Mouse (Mus musculus) midbrain, embryonic 12.5 days (tissue): ENCODE results near the gene Cacng1. TPM values are rescaled to one million over a fixed set of nuclear protein-coding genes. Genes with fewer than 3 reads are reported as not detected.

Source experiments
- ATAC-seq: fragments of 200-750 bp; cut with Nextera tagmentation; 2 replicates; pipeline ENCODE4 v1.8.0; 2017; ENCODE audit warnings: low read depth, moderate TSS enrichment, moderate library complexity; ENCODE audit not compliant: low FRiP score
- H3K27ac ChIP-seq: fragments of 300-500 bp; sonication (generic); replicated peaks from 2 replicates; pipeline ENCODE4 v1.5.1; 2016; ENCODE audit warnings: mild to moderate bottlenecking
- H3K27me3 ChIP-seq: fragments of 300-500 bp; sonication (generic); 2 replicates; pipeline ENCODE4 v1.6.1; 2016; ENCODE audit warnings: mild to moderate bottlenecking
- H3K36me3 ChIP-seq: fragments of 300-500 bp; sonication (generic); 2 replicates; pipeline ENCODE4 v1.6.1; 2016
- H3K4me1 ChIP-seq: fragments of 300-500 bp; sonication (generic); 2 replicates; pipeline ENCODE4 v1.6.1; 2016
- H3K4me2 ChIP-seq: fragments of 300-500 bp; sonication (generic); replicated peaks from 2 replicates; pipeline ENCODE4 v1.6.1; 2016; ENCODE audit warnings: mild to moderate bottlenecking, moderate library complexity
- H3K4me3 ChIP-seq: fragments of 300-500 bp; sonication (generic); 2 replicates; pipeline ENCODE4 v1.5.1; 2016; ENCODE audit warnings: mild to moderate bottlenecking
- H3K9ac ChIP-seq: fragments of 300-500 bp; sonication (generic); replicated peaks from 2 replicates; pipeline ENCODE4 v1.6.1; 2016; ENCODE audit warnings: mild to moderate bottlenecking, moderate library complexity
- H3K9me3 ChIP-seq: fragments of 300-500 bp; sonication (generic); 2 replicates; pipeline ENCODE4 v1.6.1; 2016; ENCODE audit warnings: mild to moderate bottlenecking
- WGBS: fragments of 180-500 bp; shearing (Covaris S2); methylation state at CpG from one replicate; pipeline ENCODE4 v1.1.7; 2016; 5-methylcytosine and 5-hydroxymethylcytosine counted together
- polyA plus RNA-seq: library from polyadenylated mRNA; unstranded; fragments of >200 nt; fragmentation: Nextera tagmentation; extraction: Ambion mirVana; gene quantifications from 2 replicates; pipeline ENCODE4 v1.2.1, GENCODE M21; 2016

Gene Cacng1
- polyA plus RNA-seq, 1 experiment from 2014 or later, result 0.19 TPM

GRCm38 (mm10) chr11:107674601-107675000, 41.7 kb downstream of the Cacng1 start:
- no peak overlapping the region for H3K4me2 ChIP-seq
- H3K27ac ChIP-seq, result no peak overlapping the region
- peaks cover 40% of the 10 kb centered on the region for H3K36me3 ChIP-seq
- H3K4me1 ChIP-seq, result peaks cover 12% of the 10 kb centered on the region
- no peak overlapping the region for H3K9ac ChIP-seq
- ATAC-seq, result no peak
- H3K9me3 ChIP-seq, result no peaks in the 10 kb centered on the region
- WGBS, result 94% methylated on average over 8 of the region's 8 CpGs
- H3K4me3 ChIP-seq, result no peak overlapping the region
- H3K27me3 ChIP-seq, result no peaks in the 10 kb centered on the region

DNA sequence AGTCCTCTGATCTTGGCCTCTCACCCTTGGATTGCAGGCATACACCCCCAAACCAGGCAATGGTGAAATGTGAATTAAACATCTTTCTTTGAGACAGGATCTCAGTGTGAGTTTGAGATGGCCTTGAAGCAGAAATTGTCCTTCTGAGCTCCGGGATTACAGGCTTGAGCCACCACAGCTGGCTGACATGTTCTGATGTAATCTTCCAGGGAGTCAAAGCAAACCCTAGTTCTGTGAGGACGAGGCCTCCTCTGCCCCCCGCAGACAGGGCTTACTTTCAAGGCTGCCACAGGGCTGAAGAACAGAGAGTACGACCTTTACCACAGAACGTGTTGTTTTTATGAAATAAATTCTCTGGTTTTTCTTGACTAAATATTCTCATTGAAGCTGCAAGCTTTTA, 42.3 kb downstream of the Cacng1 start:
- no peak for ATAC-seq
- H3K4me2 ChIP-seq, result no peak overlapping the region
- H3K9me3 ChIP-seq, result no peaks in the 10 kb centered on the region
- H3K27ac ChIP-seq, result no peak overlapping the region
- peaks cover 44% of the 10 kb centered on the region for H3K36me3 ChIP-seq
- H3K4me3 ChIP-seq, result no peak overlapping the region
- 78% methylated on average over 5 of the region's 5 CpGs for WGBS
- peaks cover 12% of the 10 kb centered on the region for H3K4me1 ChIP-seq
- no peak overlapping the region for H3K9ac ChIP-seq
- no peaks in the 10 kb centered on the region for H3K27me3 ChIP-seq

DNA sequence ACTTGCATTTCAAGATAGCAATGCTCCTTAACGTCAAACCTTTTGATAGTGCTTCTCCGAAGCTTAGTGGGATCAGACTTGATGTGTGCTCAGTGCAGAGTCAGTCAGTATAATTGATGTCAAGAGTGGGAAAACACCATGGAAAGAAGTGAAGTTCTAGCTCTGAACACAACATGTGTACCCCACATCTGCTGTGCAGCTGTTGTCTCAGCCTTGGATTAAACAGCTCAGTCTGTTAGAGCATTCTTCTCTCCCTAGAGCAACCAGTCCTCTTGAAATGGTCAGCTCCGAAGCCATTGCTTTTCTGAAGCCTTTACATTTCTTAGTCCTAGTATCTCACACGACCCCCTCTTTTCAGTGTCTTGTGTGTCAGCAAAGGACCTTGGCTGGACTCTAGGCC, 47.3 kb downstream of the Cacng1 start:
- no peak for ATAC-seq
- no peaks in the 10 kb centered on the region for H3K9me3 ChIP-seq
- H3K27me3 ChIP-seq, result no peaks in the 10 kb centered on the region
- no peak overlapping the region for H3K4me2 ChIP-seq
- no peak overlapping the region for H3K9ac ChIP-seq
- H3K27ac ChIP-seq, result no peak overlapping the region
- no peaks in the 10 kb centered on the region for H3K4me1 ChIP-seq
- WGBS, result 81% methylated on average over 4 of the region's 4 CpGs
- H3K4me3 ChIP-seq, result no peak overlapping the region
- H3K36me3 ChIP-seq, result peaks cover 70% of the 10 kb centered on the region

GRCm38 (mm10) chr11:107668223-107668622, 48.1 kb downstream of the Cacng1 start:
- H3K4me3 ChIP-seq, result no peak overlapping the region
- no peaks in the 10 kb centered on the region for H3K27me3 ChIP-seq
- no peak overlapping the region for H3K27ac ChIP-seq
- no peaks in the 10 kb centered on the region for H3K9me3 ChIP-seq
- H3K9ac ChIP-seq, result no peak overlapping the region
- peaks cover 70% of the 10 kb centered on the region for H3K36me3 ChIP-seq
- WGBS, result 94% methylated on average over 6 of the region's 6 CpGs
- H3K4me2 ChIP-seq, result no peak overlapping the region
- no peak for ATAC-seq
- H3K4me1 ChIP-seq, result no peaks in the 10 kb centered on the region

DNA sequence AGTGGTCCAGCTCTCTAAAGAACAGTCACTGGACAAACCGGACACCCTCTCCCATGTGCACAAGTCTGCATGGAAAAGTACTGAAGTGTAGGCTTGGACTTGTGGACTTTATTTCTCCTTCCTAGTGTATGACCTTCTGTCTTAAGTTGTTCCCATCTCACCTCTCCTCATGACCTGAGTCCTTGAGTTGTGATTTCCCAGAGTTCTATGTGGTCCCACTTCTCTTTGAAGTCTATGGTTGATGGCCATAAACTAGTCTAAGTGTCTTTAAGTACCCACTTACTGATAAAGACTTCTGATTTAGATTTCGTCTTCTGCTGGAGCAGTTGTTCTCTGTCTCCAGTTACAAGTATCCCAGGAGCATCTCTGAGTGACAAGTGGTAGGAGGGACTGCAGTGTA, 48.8 kb downstream of the Cacng1 start:
- no peak overlapping the region for H3K27ac ChIP-seq
- H3K36me3 ChIP-seq, result peaks cover 72% of the 10 kb centered on the region
- no peak overlapping the region for H3K4me2 ChIP-seq
- H3K9ac ChIP-seq, result no peak overlapping the region
- no peak for ATAC-seq
- no peak overlapping the region for H3K4me3 ChIP-seq
- no peaks in the 10 kb centered on the region for H3K27me3 ChIP-seq
- no peaks in the 10 kb centered on the region for H3K9me3 ChIP-seq
- no peaks in the 10 kb centered on the region for H3K4me1 ChIP-seq
- WGBS, result 94% methylated on average over 2 of the region's 2 CpGs

- 86% methylated on average over 5 of the region's 5 CpGs for WGBS
- Histone ChIP-seq H3K4me3 (no peak overlapping the region), H3K9me3 (no peaks in the 10 kb centered on the region), H3K4me2 (no peak overlapping the region), H3K27me3 (no peaks in the 10 kb centered on the region), H3K36me3 (peaks cover 63% of the 10 kb centered on the region), H3K27ac (no peak overlapping the region), H3K4me1 (no peaks in the 10 kb centered on the region), H3K9ac (no peak overlapping the region)
- no peak for ATAC-seq
These were observed 53.7 kb downstream of the Cacng1 start for GRCm38 (mm10) chr11:107662666-107663065.

DNA sequence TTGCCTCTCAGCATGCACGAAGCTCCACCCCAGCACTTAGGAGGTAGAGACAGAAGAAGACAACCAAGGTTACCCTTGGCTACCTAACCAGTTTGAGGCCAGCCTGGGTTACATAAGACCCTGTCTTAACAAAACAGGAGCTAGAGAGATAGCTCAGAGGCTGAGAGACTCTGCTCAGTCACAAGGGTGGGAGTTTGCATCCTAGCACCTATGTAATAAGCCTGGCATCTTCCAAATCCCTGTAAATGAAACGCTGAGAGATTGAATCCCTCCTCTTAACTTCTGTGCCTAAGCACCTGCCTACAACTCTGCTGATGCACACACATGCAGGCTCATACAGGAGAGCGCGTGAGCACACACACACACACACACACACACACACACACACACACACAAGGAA, 55.9 kb downstream of the Cacng1 start:
- H3K36me3 ChIP-seq, result peaks cover 61% of the 10 kb centered on the region
- no peak overlapping the region for H3K4me3 ChIP-seq
- WGBS, result 92% methylated on average over 4 of the region's 4 CpGs
- no peaks in the 10 kb centered on the region for H3K27me3 ChIP-seq
- H3K4me1 ChIP-seq, result no peaks in the 10 kb centered on the region
- H3K4me2 ChIP-seq, result no peak overlapping the region
- no peak overlapping the region for H3K9ac ChIP-seq
- no peaks in the 10 kb centered on the region for H3K9me3 ChIP-seq
- H3K27ac ChIP-seq, result no peak overlapping the region
- no peak for ATAC-seq

DNA sequence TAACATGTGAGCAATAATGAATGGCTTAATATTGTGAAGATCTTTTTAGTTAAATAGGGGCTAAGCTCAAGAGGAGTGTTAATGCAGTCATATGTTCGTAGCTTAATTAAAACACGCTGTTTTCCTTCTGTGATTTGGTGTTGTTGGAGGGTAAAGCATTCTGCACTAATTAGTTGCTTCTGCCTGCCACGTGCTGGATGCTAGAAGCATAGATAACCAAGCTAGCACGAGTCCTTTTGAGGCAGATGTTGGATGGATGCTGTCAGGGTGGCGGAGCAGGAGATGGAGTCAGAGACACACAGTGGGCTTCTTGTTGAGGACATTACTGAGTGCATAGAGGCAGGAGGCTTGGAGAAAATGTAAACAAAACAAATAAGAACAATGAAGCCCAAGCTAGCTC, 59.2 kb downstream of the Cacng1 start:
- Histone ChIP-seq H3K36me3 (peaks cover 34% of the 10 kb centered on the region), H3K9ac (no peak overlapping the region), H3K27me3 (no peaks in the 10 kb centered on the region), H3K27ac (no peak overlapping the region), H3K4me1 (no peaks in the 10 kb centered on the region), H3K4me2 (no peak overlapping the region), H3K4me3 (no peak overlapping the region), H3K9me3 (no peaks in the 10 kb centered on the region)
- ATAC-seq, result no peak
- WGBS, result 91% methylated on average over 5 of the region's 5 CpGs

- Histone ChIP-seq H3K27me3 (no peaks in the 10 kb centered on the region), H3K36me3 (peaks cover 26% of the 10 kb centered on the region), H3K4me1 (no peaks in the 10 kb centered on the region), H3K9ac (no peak overlapping the region), H3K9me3 (no peaks in the 10 kb centered on the region), H3K27ac (no peak overlapping the region), H3K4me2 (no peak overlapping the region), H3K4me3 (no peak overlapping the region)
- 84% methylated on average over 4 of the region's 4 CpGs for WGBS
- no peak for ATAC-seq
These were observed 60.8 kb downstream of the Cacng1 start for GRCm38 (mm10) chr11:107655538-107655937.

Other genes with a start within 250 kb of the Cacng1 start
- 32.3 and 32.9 TPM in 2 replicates for gene Pitpnc1, start 245.8 kb downstream of the Cacng1 start, polyA plus RNA-seq
- 190 and 192 TPM in 2 replicates for gene Psmd12, start 237.0 kb downstream of the Cacng1 start, polyA plus RNA-seq
- 20.4 and 25.9 TPM in 2 replicates for gene Helz, start 168.6 kb downstream of the Cacng1 start, polyA plus RNA-seq
- gene Cacng4, start 78.0 kb upstream of the Cacng1 start, polyA plus RNA-seq, result 26.3 and 27.1 TPM in 2 replicates
- gene Cacng5, start 198.5 kb upstream of the Cacng1 start, polyA plus RNA-seq, result 1.4 and 1.6 TPM in 2 replicates